Comparison of ENCODE assay signal across 26 mouse cellular contexts in the genomic region with DNA sequence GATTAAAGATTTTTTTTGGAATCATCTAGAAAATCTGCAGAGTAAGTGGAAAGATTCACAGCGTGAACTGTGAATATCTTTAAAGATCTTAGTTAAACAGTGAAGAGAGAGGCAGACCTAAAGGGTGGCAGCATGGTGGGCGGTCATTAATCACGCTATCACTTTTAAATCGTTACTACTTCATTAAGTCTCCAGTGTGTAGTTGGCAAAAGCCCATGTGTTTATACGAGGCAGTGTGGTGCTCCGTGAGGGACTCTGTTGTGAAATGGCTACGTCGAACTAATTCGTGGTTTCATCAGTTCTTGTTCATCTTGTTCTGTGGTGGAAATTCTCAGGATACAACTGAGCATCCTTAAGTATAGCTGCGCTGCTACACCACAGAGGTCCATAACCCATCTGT.
"Had no signal": no experiment of that assay in that cellular context is flagged by ENCODE, and none has a peak within 500 bp of the region (broad histone marks: within the 10 kb centered on the region; RNA-seq: fewer than 3 reads in every experiment).

No protein-coding gene starts in this region.

- H3K36me3 ChIP-seq: heart, embryonic 10.5 days; heart, embryonic 12.5 days; hindbrain, embryonic 10.5 days; hindbrain, embryonic 13.5 days; intestine, embryonic 15.5 days; limb, embryonic 13.5 days; limb, embryonic 15.5 days; liver, embryonic 12.5 days had no signal

- DNase-seq: gastrocnemius, adult 2 months; gastrocnemius, postnatal 10 days; gastrocnemius, postnatal 25 days; heart, adult 18-20 months; heart, postnatal 10 days; heart, postnatal 4 days; kidney, adult 18-20 months; kidney, adult 8-10 months; kidney, postnatal 10 days; kidney, postnatal 25 days; kidney, postnatal 4 days; left cerebral cortex, postnatal 4 days had no signal

- H3K27ac ChIP-seq: gastrocnemius, adult 2 months; heart, embryonic 10.5 days; hindbrain, embryonic 10.5 days; hindbrain, embryonic 13.5 days; intestine, embryonic 15.5 days; layer of hippocampus, adult 2 months; left cerebral cortex, adult 2 months; limb, embryonic 13.5 days; limb, embryonic 15.5 days; liver, embryonic 12.5 days; liver, embryonic 14.5 days had no signal

- H3K4me2 ChIP-seq: heart, embryonic 12.5 days; hindbrain, embryonic 13.5 days; intestine, embryonic 15.5 days; limb, embryonic 13.5 days; limb, embryonic 15.5 days; liver, embryonic 12.5 days had no signal

- H3K4me3 ChIP-seq: gastrocnemius, adult 2 months; heart, embryonic 10.5 days; heart, embryonic 12.5 days; hindbrain, embryonic 10.5 days; hindbrain, embryonic 13.5 days; intestine, embryonic 15.5 days; layer of hippocampus, adult 2 months; left cerebral cortex, adult 2 months; limb, embryonic 13.5 days; limb, embryonic 15.5 days; liver, embryonic 12.5 days had no signal

- H3K9ac ChIP-seq: heart, embryonic 12.5 days; hindbrain, embryonic 13.5 days; intestine, embryonic 15.5 days; limb, embryonic 13.5 days; limb, embryonic 15.5 days; liver, embryonic 12.5 days; liver, embryonic 14.5 days had no signal

- ATAC-seq: hindbrain, embryonic 16.5 days; inflammation-experienced regulatory T-cells, adult 6 months; intestine, embryonic 15.5 days; intestine, postnatal 0 days; liver, embryonic 12.5 days had no signal

- H3K9me3 ChIP-seq: hindbrain, embryonic 13.5 days; intestine, embryonic 15.5 days; limb, embryonic 15.5 days had no signal

- H3K27me3 ChIP-seq: heart, embryonic 12.5 days; hindbrain, embryonic 13.5 days; intestine, embryonic 15.5 days; liver, embryonic 12.5 days had no signal

- H3K4me1 ChIP-seq: heart, embryonic 10.5 days; heart, embryonic 12.5 days; intestine, embryonic 15.5 days; limb, embryonic 15.5 days; liver, embryonic 12.5 days had no signal
